Mouse (Mus musculus) frontal cortex, postnatal 10 days (tissue): ENCODE measurements at regions not wholly inside any gene's neighbourhood (a gene's known extent, or its start where the extent isn't known, plus 50 kb on each side); places are given as distances from the start of the nearest gene placed in this dataset.

Source experiments
- DNase-seq, 2 experiments: peaks; one replicate each; pipeline ENCODE4 v3.0.0; 2022; ENCODE audit warnings: low spot score in 2 of 2, mixed read lengths in 1 of 2

GRCm38 (mm10) chr6:112119180-112119579 lies 154.4 kb upstream of the Lmcd1 start:
- DNase-seq, result no peak

- no peak for DNase-seq
These were observed 140.0 kb upstream of the Lmcd1 start for GRCm38 (mm10) chr6:112133522-112133921.

GRCm38 (mm10) chr6:112152535-112153364 lies 120.8 kb upstream of the Lmcd1 start:
- DNase-seq, result no peak

GRCm38 (mm10) chr6:112167487-112167886 lies 106.1 kb upstream of the Lmcd1 start:
- DNase-seq, result no peak

GRCm38 (mm10) chr6:112176344-112176743 lies 97.2 kb upstream of the Lmcd1 start:
- no peak for DNase-seq

DNA sequence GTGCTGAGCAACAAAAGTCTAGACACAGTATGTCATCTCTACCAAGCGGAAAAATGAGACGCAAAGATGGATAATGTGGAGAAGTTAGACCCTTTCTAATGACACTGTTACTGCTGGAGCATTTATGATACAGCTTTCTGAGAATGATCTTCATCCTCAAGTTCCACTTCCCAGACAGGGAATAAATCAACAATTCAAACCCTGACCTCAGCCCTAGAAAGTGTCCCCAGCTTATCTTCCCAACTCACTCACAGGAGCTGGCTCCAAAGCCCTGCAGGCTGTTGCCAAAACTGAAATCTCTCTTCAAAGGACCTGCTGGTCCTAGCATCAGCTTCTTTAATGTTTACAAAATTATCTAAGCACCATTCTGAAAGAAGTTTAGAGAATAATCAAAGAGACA lies 85.9 kb upstream of the Lmcd1 start:
- DNase-seq, result no peak

GRCm38 (mm10) chr6:112191032-112191431 lies 82.5 kb upstream of the Lmcd1 start:
- DNase-seq, result peak; percentile 44 to 70

- peak; percentile 77 to 84 for DNase-seq
These were observed 76.1 kb upstream of the Lmcd1 start for GRCm38 (mm10) chr6:112197445-112197844.

GRCm38 (mm10) chr6:112199241-112199640 lies 74.3 kb upstream of the Lmcd1 start:
- no peak for DNase-seq

DNA sequence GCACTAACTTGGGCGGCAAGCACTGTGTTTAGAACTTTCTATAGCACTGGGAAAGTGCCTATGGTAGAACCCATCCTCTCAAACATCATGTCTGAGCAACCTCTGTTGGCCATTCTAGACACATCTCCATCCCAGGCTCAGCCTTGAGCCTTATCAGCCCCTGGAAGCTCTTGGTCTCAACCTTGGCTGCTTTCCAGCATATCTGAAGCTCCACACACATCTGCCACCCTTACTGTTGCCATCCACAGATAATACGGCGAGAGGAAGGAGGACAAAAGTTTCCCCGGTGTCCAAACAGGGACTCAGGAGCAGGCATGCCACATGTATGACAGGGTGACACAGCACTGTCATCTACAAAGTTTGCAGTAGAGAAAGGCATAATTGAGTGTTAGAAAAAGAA lies 71.4 kb upstream of the Lmcd1 start:
- no peak for DNase-seq

- no peak for DNase-seq
These were observed 70.2 kb upstream of the Lmcd1 start for GRCm38 (mm10) chr6:112203321-112203720.

- DNase-seq, result no peak
These were observed 68.6 kb upstream of the Lmcd1 start for GRCm38 (mm10) chr6:112204956-112205355.

GRCm38 (mm10) chr6:112205420-112205995 lies 68.0 kb upstream of the Lmcd1 start:
- no peak for DNase-seq

DNA sequence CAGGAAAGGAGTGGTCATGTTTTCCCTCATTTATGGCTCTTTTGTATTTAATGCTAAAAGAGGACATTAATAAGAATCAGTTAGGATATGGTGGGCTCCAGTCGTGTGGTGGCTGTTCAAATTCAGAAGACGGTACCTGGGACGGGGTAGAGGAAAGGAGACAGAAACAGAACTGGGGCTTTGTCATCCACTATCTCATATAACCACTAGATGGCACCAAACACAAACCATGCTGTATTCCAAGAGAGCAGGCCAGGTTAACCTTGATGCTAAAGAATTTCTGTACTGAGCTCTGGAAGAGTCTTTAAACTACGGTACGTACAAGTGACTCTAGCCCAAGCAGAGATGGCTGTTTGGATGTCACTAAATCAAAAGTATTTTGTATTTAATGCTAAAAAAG lies 66.3 kb upstream of the Lmcd1 start:
- DNase-seq, result no peak

- DNase-seq, result peak; percentile 32 to 56
These were observed 63.2 kb upstream of the Lmcd1 start for GRCm38 (mm10) chr6:112210238-112210950.

DNA sequence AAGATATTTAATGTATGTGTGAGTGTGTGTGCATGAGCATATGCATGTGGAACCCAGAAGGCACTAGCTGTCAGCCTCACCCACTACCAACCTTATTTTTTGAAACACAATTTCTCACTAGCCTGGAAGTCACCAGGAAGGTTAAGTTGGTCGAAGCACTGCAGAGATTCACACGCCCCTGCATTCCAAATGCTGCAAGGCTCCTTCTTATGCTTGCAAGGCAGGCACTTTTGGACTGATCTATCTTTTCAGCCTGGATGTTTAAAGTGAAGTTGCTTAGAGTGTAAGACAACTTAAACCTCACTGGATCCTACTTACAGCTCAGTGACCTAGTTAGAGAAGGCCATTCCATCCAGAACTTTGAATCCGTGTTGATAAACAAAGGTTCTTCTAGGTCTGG lies 56.7 kb upstream of the Lmcd1 start:
- DNase-seq, result no peak

GRCm38 (mm10) chr6:112218248-112218647 lies 55.3 kb upstream of the Lmcd1 start:
- DNase-seq, result no peak

DNA sequence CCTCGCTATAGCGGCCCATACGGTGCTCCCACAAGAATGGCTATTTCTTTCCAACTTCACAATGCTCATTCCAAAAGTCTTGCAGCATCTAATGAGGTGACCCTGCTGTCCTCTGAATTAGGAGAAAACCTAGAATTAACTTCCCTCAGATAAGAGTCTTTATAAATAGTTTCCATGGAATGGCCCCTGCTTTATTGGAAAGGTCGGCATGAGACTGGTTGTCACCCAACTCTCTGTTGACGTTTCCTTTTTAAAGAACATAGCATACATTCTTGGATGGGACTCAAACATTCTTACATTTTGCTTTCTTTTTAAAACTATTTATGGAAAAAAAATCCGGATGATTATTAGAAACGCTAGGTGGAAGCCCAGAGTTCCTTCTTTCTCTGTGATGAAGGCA lies 53.9 kb upstream of the Lmcd1 start:
- DNase-seq, result no peak

DNA sequence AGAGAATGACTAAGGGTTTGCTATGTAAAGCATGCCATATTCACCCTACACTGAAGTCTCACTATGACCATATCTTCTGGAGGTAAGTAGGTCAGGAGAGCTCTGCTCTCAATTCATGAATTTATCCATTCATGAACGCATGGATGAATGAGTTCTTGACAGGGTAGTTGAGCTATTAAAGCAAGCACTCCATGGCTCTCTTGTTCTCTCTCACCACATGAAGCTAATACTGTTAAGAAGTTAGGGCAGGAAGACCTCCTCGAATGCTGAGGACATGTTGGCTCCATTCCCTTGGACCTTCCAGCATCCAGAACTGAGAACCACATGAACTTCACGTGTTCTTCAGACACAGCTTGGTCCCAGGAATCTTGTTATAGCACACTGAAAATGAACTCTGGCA lies 53.4 kb upstream of the Lmcd1 start:
- DNase-seq, result no peak

- no peak for DNase-seq
These were observed 52.2 kb upstream of the Lmcd1 start for GRCm38 (mm10) chr6:112221373-112221772.

DNA sequence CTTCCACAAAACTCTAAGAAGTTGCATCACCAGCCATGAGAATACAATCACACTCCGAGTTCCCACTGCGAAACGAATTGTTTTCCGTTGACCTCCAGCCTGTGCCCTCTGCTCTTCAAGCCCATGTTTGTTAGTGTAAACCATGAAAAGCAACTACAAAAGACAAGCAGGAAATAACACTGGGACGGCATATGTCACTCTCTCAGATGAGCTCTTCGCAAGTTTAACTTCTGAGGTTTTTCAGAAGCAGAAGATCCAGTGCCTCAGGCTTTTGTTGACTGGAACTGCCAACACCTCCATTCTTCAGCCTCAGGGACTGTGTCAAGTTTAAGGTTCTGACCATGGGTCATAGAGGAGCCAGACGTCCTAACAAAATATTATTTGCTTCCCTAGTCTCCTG lies 50.2 kb upstream of the Lmcd1 start:
- DNase-seq, result no peak
